Mouse (Mus musculus) stomach, postnatal 0 days (tissue): ENCODE results near the gene Ube2h.

Experiments
- CTCF ChIP-seq: IDR thresholded peaks from 2 replicates; pipeline ENCODE4 v1.5.1; 2016; ENCODE audit warnings: antibody characterized with exemption, low read depth, mild to moderate bottlenecking, moderate library complexity
- EP300 ChIP-seq: optimal IDR thresholded peaks from 2 replicates; pipeline ENCODE3; 2016; ENCODE audit warnings: antibody characterized with exemption

GRCm38 (mm10) chr6:30172441-30172819 is 131.9 kb downstream of the Ube2h start:
- TF ChIP-seq CTCF (no peak), EP300 (no peak)
